Mouse (Mus musculus) embryonic fibroblast, embryonic 13.5 days (primary cell): ENCODE data around the gene Tapbp.

Experiments
- CTCF ChIP-seq: IDR thresholded peaks from 2 replicates; pipeline ENCODE4 v1.5.1; 2011; ENCODE audit warnings: mild to moderate bottlenecking, control low read depth, low read length, moderate library complexity, borderline replicate concordance; ENCODE audit not compliant: insufficient read depth
- POLR2A ChIP-seq: IDR thresholded peaks from 2 replicates; pipeline ENCODE4 v1.6.1; 2011; ENCODE audit warnings: low read depth, mild to moderate bottlenecking, control low read depth, low read length, moderate library complexity

GRCm38 (mm10) chr17:33943454-33943853 is 27.8 kb downstream of the Tapbp start:
- TF ChIP-seq CTCF: no peak
- no peak for TF ChIP-seq POLR2A
